Mouse (Mus musculus): ENCODE results near the gene 1700056E22Rik.

GRCm38 (mm10) chr1:184023971-184024370 lies 10.1 kb downstream of the 1700056E22Rik start:
- TF ChIP-seq CTCF (IDR thresholded peaks at IDR 0.05 in 2 of 3, conservative IDR thresholded peaks at IDR 0.05 in 1 of 3; ENCODE audit: control insufficient read depth in 1 of 3, insufficient read depth in 1 of 3, low read depth in 2 of 3, low read length in 3 of 3, poor library complexity in 1 of 3, severe bottlenecking in 1 of 3): no peak
- TF ChIP-seq POLR2A (IDR thresholded peaks at IDR 0.05; ENCODE audit: control insufficient read depth in 1 of 2, insufficient read depth in 1 of 2, low read depth in 1 of 2, low read length in 2 of 2, poor library complexity in 1 of 2): no peak
- no peak for TF ChIP-seq ELF1 (IDR thresholded peaks at IDR 0.05; ENCODE audit: low read depth, low read length)
- no peak for TF ChIP-seq MAX (IDR thresholded peaks at IDR 0.05; ENCODE audit: low read length)
- no peak for TF ChIP-seq TAL1 (IDR thresholded peaks at IDR 0.05; ENCODE audit: low read length)
- no peak for TF ChIP-seq POLR2AphosphoS5 (IDR thresholded peaks at IDR 0.05; ENCODE audit: borderline replicate concordance, low read depth, low read length)
- TF ChIP-seq MXI1 (IDR thresholded peaks at IDR 0.05; ENCODE audit: low read depth, low read length): no peak
- TF ChIP-seq ZNF384 (IDR thresholded peaks at IDR 0.05; ENCODE audit: low read depth, low read length): no peak
